Mouse (Mus musculus): ENCODE measurements at regions not wholly inside any gene's neighbourhood (a gene's known extent, or its start where the extent isn't known, plus 50 kb on each side); places are given as distances from the start of the nearest gene placed in this dataset.

- DNase-seq (ENCODE audit: low spot score), result no peak
Observed at GRCm38 (mm10) chr1:13834860-13835840, 2258.0 kb downstream of the 4930444P10Rik start.

- DNase-seq (ENCODE audit: low spot score), result no peak
Observed at GRCm38 (mm10) chr1:13807786-13808185, 2285.3 kb downstream of the 4930444P10Rik start.

- DNase-seq (ENCODE audit: low spot score), result no peak
Observed at GRCm38 (mm10) chr1:13800460-13800859, 2292.7 kb downstream of the 4930444P10Rik start.

- no peak for DNase-seq (ENCODE audit: low spot score)
Observed at GRCm38 (mm10) chr1:13798848-13799247, 2294.3 kb downstream of the 4930444P10Rik start.

- DNase-seq (ENCODE audit: low spot score), result no peak
Observed at GRCm38 (mm10) chr1:13795196-13795595, 2297.9 kb downstream of the 4930444P10Rik start.

GRCm38 (mm10) chr1:13789318-13790085 is 2303.6 kb downstream of the 4930444P10Rik start:
- peak; percentile 85 for DNase-seq (ENCODE audit: low spot score)

GRCm38 (mm10) chr1:13787016-13787415 is 2306.1 kb downstream of the 4930444P10Rik start:
- DNase-seq (ENCODE audit: low spot score), result no peak

- peak; percentile 84 for DNase-seq (ENCODE audit: low spot score)
Observed at GRCm38 (mm10) chr1:13784396-13784795, 2308.7 kb downstream of the 4930444P10Rik start.

GRCm38 (mm10) chr1:13782633-13783032 is 2310.5 kb downstream of the 4930444P10Rik start:
- no peak for DNase-seq (ENCODE audit: low spot score)

GRCm38 (mm10) chr1:13772106-13772505 is 2321.0 kb downstream of the 4930444P10Rik start:
- DNase-seq (ENCODE audit: low spot score), result no peak

- peak; percentile 42 for DNase-seq (ENCODE audit: low spot score)
Observed at GRCm38 (mm10) chr1:13771014-13771463, 2322.1 kb downstream of the 4930444P10Rik start.

- DNase-seq (ENCODE audit: low spot score), result no peak
Observed at GRCm38 (mm10) chr1:13752479-13752878, 2338.6 kb downstream of the A830018L16Rik start.

GRCm38 (mm10) chr1:13751381-13751780 is 2337.5 kb downstream of the A830018L16Rik start:
- no peak for DNase-seq (ENCODE audit: low spot score)
